Comparison of ENCODE assay signal across 26 mouse cellular contexts in genomic region chr11:61671781-61672383, GRCm38 (mm10). TPM values are rescaled to one million over a fixed set of nuclear protein-coding genes. Genes with fewer than 3 reads are reported as not detected.
DNase-seq lines count a peak whose midpoint lies in the region; ATAC-seq and TF ChIP-seq lines count a peak whose summit lies in the region.
"Had no signal": no experiment of that assay in that cellular context is flagged by ENCODE, and none has a peak within 500 bp of the region (broad histone marks: within the 10 kb centered on the region; RNA-seq: fewer than 3 reads in every experiment).

No protein-coding gene starts in this region.

- H3K36me3 ChIP-seq in forebrain, embryonic 10.5 days (replicated peaks) = no peaks in the 10 kb centered on the region
- no peaks in the 10 kb centered on the region for H3K36me3 ChIP-seq in forebrain, postnatal 0 days (ENCODE audit: insufficient read depth)
- H3K36me3 ChIP-seq in intestine, embryonic 15.5 days = no peaks in the 10 kb centered on the region
- H3K36me3 ChIP-seq in kidney, embryonic 16.5 days (ENCODE audit: insufficient read depth, low read length) = no peaks in the 10 kb centered on the region
- H3K36me3 ChIP-seq: midbrain, embryonic 15.5 days had no signal

- no peak overlapping the region for H3K9ac ChIP-seq in forebrain, postnatal 0 days
- H3K9ac ChIP-seq in intestine, embryonic 15.5 days = 0 out of 2 replicates have a peak overlapping the region, but pooled peaks have one; percentile 11
- H3K9ac ChIP-seq in kidney, embryonic 16.5 days (replicated peaks; ENCODE audit: low read length) = no peak overlapping the region
- H3K9ac ChIP-seq: midbrain, embryonic 15.5 days had no signal

- ATAC-seq in forebrain, postnatal 0 days = no peak
- ATAC-seq in intestine, embryonic 15.5 days = peak; percentile 52
- no peak for ATAC-seq in kidney, embryonic 16.5 days (ENCODE audit: low FRiP score, low TSS enrichment)
- ATAC-seq: CD4-positive, CD25-positive, alpha-beta regulatory T cell, adult 4 months; midbrain, embryonic 15.5 days had no signal

- no peak for TF ChIP-seq CTCF in forebrain, postnatal 0 days (IDR thresholded peaks at IDR 0.05; ENCODE audit: low read depth)

- peaks cover 56% of the 10 kb centered on the region for H3K27me3 ChIP-seq in forebrain, embryonic 10.5 days (ENCODE audit: poor library complexity, severe bottlenecking)
- H3K27me3 ChIP-seq in forebrain, postnatal 0 days (ENCODE audit: insufficient read depth, low read length) = no peaks in the 10 kb centered on the region
- no peaks in the 10 kb centered on the region for H3K27me3 ChIP-seq in intestine, embryonic 15.5 days (replicated peaks)
- H3K27me3 ChIP-seq in kidney, embryonic 16.5 days (ENCODE audit: insufficient read depth, low read length) = peaks cover 3% of the 10 kb centered on the region; the same call in 1 of the 2 replicates
- H3K27me3 ChIP-seq: midbrain, embryonic 15.5 days had no signal

- H3K4me3 ChIP-seq in forebrain, embryonic 10.5 days = no peak overlapping the region
- H3K4me3 ChIP-seq in forebrain, postnatal 0 days (ENCODE audit: low read depth, low read length) = no peak overlapping the region
- H3K4me3 ChIP-seq in intestine, embryonic 15.5 days (replicated peaks) = no peak overlapping the region; the same call in 1 of the 2 replicates
- no peak overlapping the region for H3K4me3 ChIP-seq in kidney, embryonic 16.5 days (ENCODE audit: low read length)
- H3K4me3 ChIP-seq: heart, adult 2 months; midbrain, embryonic 15.5 days had no signal

- 58% methylated on average over 19 of the region's 19 CpGs for WGBS in forebrain, embryonic 10.5 days
- WGBS in forebrain, postnatal 0 days = 72% methylated on average over 19 of the region's 19 CpGs
- 50% methylated on average over 19 of the region's 19 CpGs for WGBS in intestine, embryonic 15.5 days
- 56% methylated on average over 19 of the region's 19 CpGs for WGBS in kidney, embryonic 16.5 days

- peak overlapping the region; percentile 35; the same call in 1 of the 2 replicates for H3K27ac ChIP-seq in forebrain, embryonic 10.5 days
- H3K27ac ChIP-seq in forebrain, postnatal 0 days (ENCODE audit: low read depth, low read length) = no peak overlapping the region
- peak overlapping the region; percentile 51; the same call in 1 of the 2 replicates for H3K27ac ChIP-seq in intestine, embryonic 15.5 days
- no peak overlapping the region for H3K27ac ChIP-seq in kidney, embryonic 16.5 days (ENCODE audit: low read length)
- H3K27ac ChIP-seq: heart, adult 2 months; midbrain, embryonic 15.5 days had no signal

- H3K9me3 ChIP-seq in forebrain, embryonic 10.5 days = no peaks in the 10 kb centered on the region
- no peaks in the 10 kb centered on the region for H3K9me3 ChIP-seq in forebrain, postnatal 0 days (ENCODE audit: low read length)
- no peaks in the 10 kb centered on the region for H3K9me3 ChIP-seq in intestine, embryonic 15.5 days
- H3K9me3 ChIP-seq in kidney, embryonic 16.5 days (ENCODE audit: low read length) = no peaks in the 10 kb centered on the region
- H3K9me3 ChIP-seq: midbrain, embryonic 15.5 days had no signal

- H3K4me2 ChIP-seq in forebrain, postnatal 0 days (ENCODE audit: low read depth) = no peak overlapping the region
- H3K4me2 ChIP-seq in intestine, embryonic 15.5 days (replicated peaks) = peak overlapping the region; percentile 31
- no peak overlapping the region for H3K4me2 ChIP-seq in kidney, embryonic 16.5 days (replicated peaks; ENCODE audit: low read depth, low read length)
- H3K4me2 ChIP-seq: liver, embryonic 11.5 days; midbrain, embryonic 15.5 days had no signal

- peaks cover 47% of the 10 kb centered on the region for H3K4me1 ChIP-seq in forebrain, embryonic 10.5 days
- no peaks in the 10 kb centered on the region for H3K4me1 ChIP-seq in forebrain, postnatal 0 days (ENCODE audit: insufficient read depth)
- H3K4me1 ChIP-seq in intestine, embryonic 15.5 days (replicated peaks) = peaks cover 45% of the 10 kb centered on the region
- peaks cover 14% of the 10 kb centered on the region for H3K4me1 ChIP-seq in kidney, embryonic 16.5 days (ENCODE audit: insufficient read depth, low read length)

- DNase-seq in forebrain, embryonic 10.5 days (ENCODE audit: extremely low spot score, low spot score) = no peak
- DNase-seq in forebrain, postnatal 0 days = no peak
- peak; percentile 80 for DNase-seq in testis, postnatal 14 days (ENCODE audit: low spot score)
- no peak for DNase-seq in testis, postnatal 10 days (ENCODE audit: low spot score)
- no peak for DNase-seq in thymus, postnatal 14 days
- no peak for DNase-seq in kidney, adult 11 months
- DNase-seq: adrenal gland, adult 8-10 months; cerebellum, adult 9-11 months; gastrocnemius, postnatal 14 days; heart, adult 2 months; kidney, adult 8-10 months; kidney, postnatal 25 days; left cerebral cortex, postnatal 4 days; lung, adult 18-20 months; lung, postnatal 36 days; right cerebral cortex, postnatal 4 days; thymus, postnatal 4 days had no signal

RNA-seq across cellular contexts. Expression of gene Fam83g, which starts 12.0 kb away (rescaled TPM):
- polyA plus RNA-seq in forebrain, embryonic 10.5 days (2016; fragmentation: Nextera tagmentation; extraction: Ambion mirVana) = 1.5 and 1.9 TPM in 2 replicates
- total RNA-seq in forebrain, postnatal 0 days (2014; rRNA removed) = 0.38 and 0.86 TPM in 2 replicates
- polyA plus RNA-seq in forebrain, postnatal 0 days (2015; fragmentation: Nextera tagmentation; extraction: Ambion mirVana) = 0.15 and 0.19 TPM in 2 replicates
- polyA plus RNA-seq in intestine, embryonic 15.5 days (2015; fragmentation: Nextera tagmentation; extraction: Ambion mirVana) = 7.4 and 7.9 TPM in 2 replicates
- 3.0 and 3.1 TPM in 2 replicates for polyA plus RNA-seq in kidney, embryonic 16.5 days (2015; fragmentation: Nextera tagmentation; extraction: Ambion mirVana)
- total RNA-seq: megakaryocyte-erythroid progenitor cell, adult 5-6 weeks had no signal

RNA-seq across cellular contexts. Expression of gene Grap, which starts 18.8 kb away (rescaled TPM):
- 9.0 and 9.8 TPM in 2 replicates for polyA plus RNA-seq in forebrain, embryonic 10.5 days (2016; fragmentation: Nextera tagmentation; extraction: Ambion mirVana)
- 4.9 and 5.6 TPM in 2 replicates for total RNA-seq in forebrain, postnatal 0 days (2014; rRNA removed)
- polyA plus RNA-seq in forebrain, postnatal 0 days (2015; fragmentation: Nextera tagmentation; extraction: Ambion mirVana) = 4.7 and 6.9 TPM in 2 replicates
- polyA plus RNA-seq in intestine, embryonic 15.5 days (2015; fragmentation: Nextera tagmentation; extraction: Ambion mirVana) = 7.1 and 7.6 TPM in 2 replicates
- polyA plus RNA-seq in kidney, embryonic 16.5 days (2015; fragmentation: Nextera tagmentation; extraction: Ambion mirVana) = 13.6 and 16.3 TPM in 2 replicates

RNA-seq across cellular contexts. Expression of gene Slc5a10, which starts 48.7 kb away (rescaled TPM):
- polyA plus RNA-seq in forebrain, embryonic 10.5 days (2016; fragmentation: Nextera tagmentation; extraction: Ambion mirVana) = 0.07 and 0.12 TPM in 2 replicates
- total RNA-seq in forebrain, postnatal 0 days (2014; rRNA removed) = 0.08 and 0.10 TPM in 2 replicates
- polyA plus RNA-seq in forebrain, postnatal 0 days (2015; fragmentation: Nextera tagmentation; extraction: Ambion mirVana) = 0.09 and 0.16 TPM in 2 replicates
- polyA plus RNA-seq in intestine, embryonic 15.5 days (2015; fragmentation: Nextera tagmentation; extraction: Ambion mirVana) = 0.13 TPM in 1 of 2 replicates, not detected in the other
- polyA plus RNA-seq in kidney, embryonic 16.5 days (2015; fragmentation: Nextera tagmentation; extraction: Ambion mirVana) = 0.80 and 1.1 TPM in 2 replicates
- total RNA-seq: gastrocnemius, postnatal 14 days; heart, adult 2 months; megakaryocyte-erythroid progenitor cell, adult 5-6 weeks; neutrophil, adult 5-6 weeks had no signal
- polyA plus RNA-seq: CD4-positive, CD25-positive, alpha-beta regulatory T cell, adult 4 months; forebrain, embryonic 11.5 days; heart, adult 2 months; heart, postnatal 0 days; liver, embryonic 11.5 days; midbrain, embryonic 15.5 days had no signal

Comparison
In these comparisons a context has a peak if more than half of its experiments do, and no peak if none do; other contexts are left out.
1. H3K27ac ChIP-seq: peak in forebrain, embryonic 10.5 days (single experiment) and intestine, embryonic 15.5 days (single experiment); none in forebrain, postnatal 0 days (single experiment) and kidney, embryonic 16.5 days (single experiment).